Mouse (Mus musculus) colon, adult 2 months (tissue): Measurements from ENCODE around the gene Zbtb12. TPM values are rescaled to one million over a fixed set of nuclear protein-coding genes. Genes with fewer than 3 reads are reported as not detected.

Experiments used
- polyA plus RNA-seq: library from polyadenylated mRNA; depleted of rRNA; stranded (reverse); fragments of >200 nt; gene quantifications from 2 replicates; pipeline ENCODE4 v1.2.3, GENCODE M21; 2012; rRNA removed

The Zbtb12 gene
- 7.3 and 7.9 TPM in 2 replicates for polyA plus RNA-seq

DNA sequence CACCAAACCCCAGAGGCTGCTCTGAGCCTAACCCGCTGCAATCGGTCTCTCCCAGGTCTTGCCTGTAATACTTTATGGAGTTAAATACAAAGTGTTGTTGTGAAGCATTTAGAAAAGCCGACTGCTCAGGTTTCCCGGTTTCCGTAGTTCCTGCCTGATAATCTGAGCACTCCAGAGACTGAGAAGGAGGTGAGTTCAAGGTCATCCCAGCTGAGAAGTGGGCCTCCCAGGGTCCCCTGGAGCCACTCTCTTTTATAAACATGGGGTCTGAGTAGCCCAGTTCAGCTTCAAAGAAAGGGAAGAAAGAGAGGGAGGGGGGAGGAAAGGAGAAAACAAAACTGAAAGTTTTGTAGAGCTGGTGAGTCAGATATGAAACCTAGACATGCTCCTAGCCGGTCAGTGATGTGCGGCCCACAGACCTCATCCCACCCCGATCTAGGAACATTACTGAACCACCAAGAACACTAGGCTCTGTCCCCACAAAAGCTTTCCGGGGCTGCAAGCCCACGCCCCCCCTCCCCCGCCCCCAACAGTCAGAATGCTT is at the start of gene Zbtb12:
Gene Zbtb12 (plus strand): TSS at position 148 of the 544 bp plus-strand sequence.

GRCm38 (mm10) chr17:34836856-34837221 is 42.4 kb upstream of the Zbtb12 start, which contains the start of the genes Stk19 and Dxo:
Gene Stk19, minus strand, starts transcription at chr17:34836945.
Gene Dxo, plus strand, starts transcription at chr17:34837019.

GRCm38 (mm10) chr17:34849722-34850516 is 29.4 kb upstream of the Zbtb12 start, which contains the start of the genes Skiv2l and Nelfe:
Gene Skiv2l, minus strand, starts transcription at chr17:34850210.
Gene Nelfe, plus strand, starts transcription at chr17:34850391.

GRCm38 (mm10) chr17:34862416-34863081 is 16.7 kb upstream of the Zbtb12 start, which contains the start of gene Cfb:
Gene Cfb, minus strand, starts transcription at chr17:34862518.

DNA sequence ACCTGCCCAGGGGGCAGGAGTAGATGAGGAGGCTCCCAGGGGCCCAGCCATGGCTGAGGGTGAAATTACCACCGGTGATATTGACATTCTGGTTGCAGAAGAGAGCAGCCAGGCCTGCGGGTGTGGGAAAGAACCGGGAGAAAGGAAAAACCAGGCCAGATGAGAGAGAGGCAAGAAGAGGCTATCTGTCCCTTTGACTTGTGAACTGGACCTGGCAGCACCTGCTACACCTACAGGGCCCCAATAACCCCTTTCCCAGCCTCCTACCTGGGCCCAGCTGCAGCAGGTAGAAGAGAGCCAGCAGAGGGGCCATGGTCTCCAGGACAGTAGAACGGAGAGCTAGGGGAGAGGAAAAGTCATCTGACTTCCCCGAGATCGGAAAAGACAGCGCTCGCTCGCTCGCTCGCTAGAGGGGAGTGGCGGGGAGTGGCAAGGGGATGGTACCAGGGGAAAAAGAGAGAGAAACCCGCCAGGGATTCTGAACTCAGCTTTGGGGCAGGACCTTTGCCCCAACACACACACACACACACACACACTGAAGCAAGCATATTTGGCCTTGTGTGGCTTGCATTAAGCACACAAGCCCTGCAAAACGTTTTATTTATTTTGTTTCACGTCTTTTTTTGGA is 2.5 kb downstream of the Zbtb12 start, which contains the start of gene Gm20547:
Gene Gm20547 (minus strand): TSS at position 360 of the 628 bp plus-strand sequence.

DNA sequence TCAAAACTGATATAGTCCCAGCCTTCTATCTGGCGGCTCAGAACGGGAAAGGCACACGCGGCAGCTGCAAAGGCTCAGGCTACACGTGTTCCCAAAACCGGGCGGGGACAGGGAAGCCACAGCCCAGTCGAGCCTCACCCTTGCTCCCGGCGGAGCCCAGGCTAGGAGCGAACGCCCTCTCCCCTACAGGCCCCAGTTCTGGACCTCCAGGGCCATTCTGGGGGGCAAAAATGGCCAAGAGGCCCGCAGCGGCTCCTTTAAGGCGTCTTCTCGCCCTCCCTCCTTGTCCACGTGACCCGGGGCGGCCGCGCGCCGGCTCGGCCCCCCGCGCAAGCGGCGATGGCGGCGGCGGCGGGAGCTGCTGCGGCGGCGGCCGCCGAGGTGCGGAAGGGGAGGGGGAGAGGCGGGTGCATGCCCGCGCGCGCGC is 18.9 kb downstream of the Zbtb12 start, which contains the start of the genes C2 and Ehmt2:
Gene C2 (minus strand): TSS at position 106 of the 427 bp plus-strand sequence.
Gene Ehmt2 (plus strand): TSS at position 310 of the 427 bp plus-strand sequence.

GRCm38 (mm10) chr17:34913930-34914665 is 34.8 kb downstream of the Zbtb12 start, which contains the start of gene Slc44a4:
Gene Slc44a4, plus strand, starts transcription at chr17:34914466.

GRCm38 (mm10) chr17:34931061-34931734 is 51.9 kb downstream of the Zbtb12 start, which contains the start of gene Neu1:
Gene Neu1, plus strand, starts transcription at chr17:34931253.

Other genes with a start within 250 kb of the Zbtb12 start
- gene Prrt1, start 249.9 kb upstream of the Zbtb12 start, polyA plus RNA-seq: 6.9 and 8.9 TPM in 2 replicates
- 4.6 and 5.3 TPM in 2 replicates for gene Fkbpl, start 234.7 kb upstream of the Zbtb12 start, polyA plus RNA-seq
- 93.5 and 97.8 TPM in 2 replicates for gene Atf6b, start 232.3 kb upstream of the Zbtb12 start, polyA plus RNA-seq
- 56.6 TPM in 2 replicates for gene Tnxb, start 208.9 kb upstream of the Zbtb12 start, polyA plus RNA-seq
- 24.3 and 25.4 TPM in 2 replicates for gene C4b, start 135.6 kb upstream of the Zbtb12 start, polyA plus RNA-seq
- gene Cyp21a1, start 74.9 kb upstream of the Zbtb12 start, polyA plus RNA-seq: not detected in 2 replicates
- 50.0 and 62.6 TPM in 2 replicates for gene Stk19, start 42.5 kb upstream of the Zbtb12 start, polyA plus RNA-seq
- gene Dxo, start 42.5 kb upstream of the Zbtb12 start, polyA plus RNA-seq: 65.2 and 67.7 TPM in 2 replicates
- 94.8 and 130 TPM in 2 replicates for gene Skiv2l, start 29.3 kb upstream of the Zbtb12 start, polyA plus RNA-seq
- gene Nelfe, start 29.1 kb upstream of the Zbtb12 start, polyA plus RNA-seq: 22.3 and 23.8 TPM in 2 replicates
- 28.6 and 30.9 TPM in 2 replicates for gene Cfb, start 17.0 kb upstream of the Zbtb12 start, polyA plus RNA-seq
- gene Gm20547, start 2.6 kb downstream of the Zbtb12 start, polyA plus RNA-seq: not detected in 2 replicates
- gene C2, start 18.8 kb downstream of the Zbtb12 start, polyA plus RNA-seq: 4.2 and 4.7 TPM in 2 replicates
- 317 and 331 TPM in 2 replicates for gene Ehmt2, start 19.0 kb downstream of the Zbtb12 start, polyA plus RNA-seq
- 338 and 452 TPM in 2 replicates for gene Slc44a4, start 35.0 kb downstream of the Zbtb12 start, polyA plus RNA-seq
- gene Neu1, start 51.8 kb downstream of the Zbtb12 start, polyA plus RNA-seq: 197 and 259 TPM in 2 replicates
- 77.4 and 78.5 TPM in 2 replicates for gene Hspa1b, start 79.8 kb downstream of the Zbtb12 start, polyA plus RNA-seq
- gene Gm20481, start 90.4 kb downstream of the Zbtb12 start, polyA plus RNA-seq: not detected in 2 replicates
- 40.8 and 41.4 TPM in 2 replicates for gene Hspa1a, start 92.7 kb downstream of the Zbtb12 start, polyA plus RNA-seq
- 0.30 and 0.82 TPM in 2 replicates for gene Hspa1l, start 93.2 kb downstream of the Zbtb12 start, polyA plus RNA-seq
- 57.6 and 64.6 TPM in 2 replicates for gene Lsm2, start 102.4 kb downstream of the Zbtb12 start, polyA plus RNA-seq
- 196 and 213 TPM in 2 replicates for gene Vars, start 121.5 kb downstream of the Zbtb12 start, polyA plus RNA-seq
- 0.73 and 0.83 TPM in 2 replicates for gene Vwa7, start 137.1 kb downstream of the Zbtb12 start, polyA plus RNA-seq
- 1.0 and 2.3 TPM in 2 replicates for gene Sapcd1, start 148.5 kb downstream of the Zbtb12 start, polyA plus RNA-seq
- 4.0 and 6.0 TPM in 2 replicates for gene Msh5, start 167.3 kb downstream of the Zbtb12 start, polyA plus RNA-seq
- 209 and 215 TPM in 2 replicates for gene Clic1, start 170.5 kb downstream of the Zbtb12 start, polyA plus RNA-seq
- gene Ddah2, start 179.6 kb downstream of the Zbtb12 start, polyA plus RNA-seq: 32.5 and 33.0 TPM in 2 replicates
- 5.6 and 10.4 TPM in 2 replicates for gene Ly6g6c, start 185.9 kb downstream of the Zbtb12 start, polyA plus RNA-seq
- gene Mpig6b, start 186.7 kb downstream of the Zbtb12 start, polyA plus RNA-seq: 0.82 and 1.0 TPM in 2 replicates
- gene Ly6g6e, start 197.4 kb downstream of the Zbtb12 start, polyA plus RNA-seq: 77.8 and 86.1 TPM in 2 replicates
- 19.4 and 23.3 TPM in 2 replicates for gene Ly6g6d, start 198.6 kb downstream of the Zbtb12 start, polyA plus RNA-seq
- gene Ly6g6f, start 206.1 kb downstream of the Zbtb12 start, polyA plus RNA-seq: 2.1 and 2.8 TPM in 2 replicates
- 238 and 254 TPM in 2 replicates for gene Abhd16a, start 209.8 kb downstream of the Zbtb12 start, polyA plus RNA-seq
- not detected in 2 replicates for gene Ly6g5c, start 228.8 kb downstream of the Zbtb12 start, polyA plus RNA-seq
- gene Ly6g5b, start 235.9 kb downstream of the Zbtb12 start, polyA plus RNA-seq: 0.72 and 0.86 TPM in 2 replicates
- gene Gpank1, start 242.0 kb downstream of the Zbtb12 start, polyA plus RNA-seq: 23.3 and 25.0 TPM in 2 replicates
- 262 and 295 TPM in 2 replicates for gene Csnk2b, start 242.6 kb downstream of the Zbtb12 start, polyA plus RNA-seq
- gene D17H6S53E, start 246.9 kb downstream of the Zbtb12 start, polyA plus RNA-seq: 16.7 and 18.2 TPM in 2 replicates